Mouse (Mus musculus): Measurements from ENCODE around the gene Chic1. TPM values are rescaled to one million over a fixed set of nuclear protein-coding genes. Genes with fewer than 3 reads are reported as not detected.

The Chic1 gene
- total RNA-seq, 2 experiments from 2014 or later, result 0.60 to 0.64 TPM

- no peak for DNase-seq
Observed at GRCm38 (mm10) chrX:103432293-103432692, 76.0 kb downstream of the Chic1 start.

- no peak for DNase-seq
Observed at GRCm38 (mm10) chrX:103438023-103438422, 81.7 kb downstream of the Chic1 start.

- DNase-seq, result peak; percentile 3 to 65
Observed at GRCm38 (mm10) chrX:103440803-103441202, 84.5 kb downstream of the Chic1 start.

GRCm38 (mm10) chrX:103443755-103444154 is 87.5 kb downstream of the Chic1 start:
- peak; percentile 27 to 48 for DNase-seq

Other genes starting within 250 kb of the Chic1 start
- gene Nap1l2, start 169.8 kb upstream of the Chic1 start, total RNA-seq (2021), result under 1 TPM in 1 of 2 experiments, not detected in 1; 0.10 TPM
- not detected for gene Cdx4, start 35.1 kb upstream of the Chic1 start, total RNA-seq (2021)
- not detected for gene Tsx, start 58.0 kb downstream of the Chic1 start, total RNA-seq (2021)
- not detected for gene Gm26992, start 65.5 kb downstream of the Chic1 start, total RNA-seq (2021)

Data from heart, adult 18-20 months (tissue).